Mouse (Mus musculus): ENCODE data around the gene Trim12a. TPM values are rescaled to one million over a fixed set of nuclear protein-coding genes. Genes with fewer than 3 reads are reported as not detected.
A peak's percentile ranks its signal among the peaks of the same experiment; 100 is the strongest.
"Not testable (repeated sequence)": the region's sequence is repeated elsewhere in the genome, so short reads cannot be mapped to it uniquely, and the experiment has no call there.

The Trim12a gene
- total and polyA plus RNA-seq, 2 experiments from 2014 or later: 2.8 to 3.1 TPM

DNA sequence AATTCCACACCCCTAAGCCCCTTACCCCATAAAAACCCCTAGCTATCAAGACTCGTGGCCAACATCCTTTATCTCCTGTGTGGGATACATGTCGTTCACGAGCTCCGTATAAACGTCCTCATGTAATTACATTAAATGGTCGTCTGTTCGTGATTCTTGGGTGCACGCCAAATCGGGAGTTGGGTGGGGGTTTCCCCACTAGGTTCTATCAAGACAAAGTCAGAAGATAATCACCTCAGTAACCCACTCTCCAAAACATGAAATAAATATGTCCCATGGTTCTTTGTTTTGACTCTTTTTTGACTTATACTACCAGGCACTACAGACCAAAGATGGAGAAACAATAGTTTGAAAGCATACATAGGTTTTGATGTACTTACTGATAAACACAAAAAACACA is 6.8 kb upstream of the Trim12a start:
- TF ChIP-seq CTCF (IDR thresholded peaks at IDR 0.05; ENCODE audit: low read depth): no peak
- DNase-seq (ENCODE audit: low spot score) (no peak), ATAC-seq (no peak)
- H3K4me1 ChIP-seq (ENCODE audit: insufficient read depth, low read length): no peaks in the 10 kb centered on the region
- H3K4me2 ChIP-seq (ENCODE audit: low read depth, low read length): no peak overlapping the region
- 84% methylated on average over 9 of the region's 9 CpGs for WGBS
- no peak overlapping the region for H3K9ac ChIP-seq (replicated peaks; ENCODE audit: low read length)
- H3K36me3 ChIP-seq (ENCODE audit: insufficient read depth, low read length): no peaks in the 10 kb centered on the region
- H3K27me3 ChIP-seq (ENCODE audit: insufficient read depth, low read length): no peaks in the 10 kb centered on the region
- H3K9me3 ChIP-seq (ENCODE audit: low read length): no peaks in the 10 kb centered on the region
- H3K27ac ChIP-seq: no peak overlapping the region
- H3K4me3 ChIP-seq (ENCODE audit: low read length): no peak overlapping the region

DNA sequence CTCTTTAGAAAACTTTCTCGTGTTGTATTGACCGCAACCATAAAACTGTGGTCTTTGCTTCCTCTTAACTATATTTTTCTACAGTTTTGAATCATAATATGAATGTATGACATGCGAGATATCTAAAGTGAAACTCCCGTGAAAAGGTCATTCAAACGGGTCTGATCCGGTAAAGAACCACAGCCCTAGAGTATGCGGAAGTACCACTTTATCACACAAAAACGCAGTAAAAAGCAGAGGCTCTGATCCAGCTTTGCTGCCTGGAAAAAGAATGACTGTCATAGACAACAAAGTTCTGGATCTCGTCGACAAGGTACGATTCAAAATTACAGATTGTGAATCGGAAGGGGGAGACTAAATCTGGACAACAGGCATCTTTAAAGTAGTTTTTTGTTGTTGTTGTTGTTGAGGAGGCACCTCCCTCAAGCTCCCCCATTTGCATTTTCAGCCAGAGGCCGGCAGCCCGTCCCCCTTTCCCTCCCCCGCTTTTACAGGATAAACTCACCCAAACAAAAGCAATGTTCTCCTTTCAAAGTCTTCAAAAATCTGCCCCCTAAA is 391 bp downstream of the Trim12a start:
- Histone ChIP-seq H3K4me1 (ENCODE audit: insufficient read depth, low read length) (no peaks in the 10 kb centered on the region), H3K9me3 (ENCODE audit: low read length) (no peaks in the 10 kb centered on the region), H3K4me3 (ENCODE audit: low read length) (peak overlapping the region; percentile 32), H3K9ac (replicated peaks; ENCODE audit: low read length) (no peak overlapping the region), H3K4me2 (ENCODE audit: low read depth, low read length) (peak overlapping the region; percentile 43), H3K27me3 (ENCODE audit: insufficient read depth, low read length) (no peaks in the 10 kb centered on the region), H3K27ac (no peak overlapping the region), H3K36me3 (ENCODE audit: insufficient read depth, low read length) (no peaks in the 10 kb centered on the region)
- DNase-seq (ENCODE audit: low spot score) (peak; percentile 1), ATAC-seq (no peak)
- WGBS: 15% methylated on average over 15 of the region's 15 CpGs
- no peak for TF ChIP-seq CTCF (IDR thresholded peaks at IDR 0.05; ENCODE audit: low read depth)

DNA sequence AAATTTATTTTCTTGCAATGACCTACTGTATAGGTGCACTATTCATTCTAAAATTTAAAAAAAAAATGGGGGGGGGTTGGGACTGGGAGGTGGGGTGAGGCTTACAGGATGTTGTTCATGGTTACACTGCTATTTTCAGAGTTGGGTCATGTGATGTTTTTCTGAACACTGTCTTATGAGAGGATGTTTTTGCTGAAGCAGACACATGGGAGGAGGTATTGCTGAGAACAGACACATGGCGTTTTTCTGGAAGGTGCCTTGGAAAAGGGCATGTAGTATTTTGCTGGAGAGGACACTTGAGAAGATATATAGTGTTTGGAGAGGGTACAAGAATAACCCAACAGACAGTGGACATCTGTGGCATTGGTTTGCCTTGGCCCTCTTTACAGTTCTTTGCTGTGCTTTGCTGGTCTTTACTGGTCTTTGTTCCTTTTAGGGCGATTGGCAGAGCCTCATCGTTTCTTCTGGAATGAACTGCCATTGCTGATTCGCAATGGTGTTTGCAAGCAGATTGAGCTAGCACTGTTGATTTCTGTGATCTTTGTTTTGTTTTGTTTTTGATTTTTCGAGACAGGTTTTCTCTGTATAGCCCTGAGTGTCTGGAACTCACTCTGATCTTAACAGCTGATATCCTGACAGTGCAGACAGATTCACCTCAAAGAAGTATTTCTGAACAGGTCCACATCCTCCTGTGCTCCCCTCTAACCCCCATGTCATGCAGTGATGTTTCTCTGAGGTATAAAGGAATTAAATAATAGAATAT is 23.4 kb downstream of the Trim12a start:
- ATAC-seq: no peak
- Histone ChIP-seq H3K36me3 (ENCODE audit: insufficient read depth, low read length) (no peaks in the 10 kb centered on the region), H3K4me1 (ENCODE audit: insufficient read depth, low read length) (no peaks in the 10 kb centered on the region), H3K27ac (no peak overlapping the region), H3K4me3 (ENCODE audit: low read length) (no peak overlapping the region), H3K27me3 (ENCODE audit: insufficient read depth, low read length) (no peaks in the 10 kb centered on the region), H3K9me3 (ENCODE audit: low read length) (no peaks in the 10 kb centered on the region), H3K9ac (replicated peaks; ENCODE audit: low read length) (no peak overlapping the region), H3K4me2 (ENCODE audit: low read depth, low read length) (no peak overlapping the region)
- DNase-seq (ENCODE audit: low spot score): no peak
- TF ChIP-seq CTCF (IDR thresholded peaks at IDR 0.05; ENCODE audit: low read depth): no peak
- WGBS: 84% methylated on average over 5 of the region's 5 CpGs

DNA sequence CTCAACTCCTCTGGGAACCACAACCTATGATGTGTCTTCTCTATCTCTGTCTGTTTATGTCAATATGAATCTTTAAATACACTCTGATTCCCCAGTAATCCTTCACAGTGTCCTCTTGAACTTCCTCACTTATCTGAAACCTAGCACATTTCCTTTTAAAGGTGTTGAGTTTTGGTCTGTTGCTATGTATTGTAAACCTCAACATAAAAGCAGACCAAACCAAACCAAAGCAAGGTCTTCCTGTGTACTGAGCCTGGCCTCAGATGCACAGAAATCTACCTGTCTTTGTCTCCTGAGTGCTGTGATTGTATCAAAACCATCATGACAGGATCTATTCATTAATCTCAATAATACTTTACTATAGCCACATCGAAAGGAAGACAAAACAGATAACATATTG is 24.6 kb downstream of the Trim12a start:
- no peaks in the 10 kb centered on the region for H3K36me3 ChIP-seq (ENCODE audit: insufficient read depth, low read length)
- no peak overlapping the region for H3K27ac ChIP-seq
- no peak overlapping the region for H3K4me3 ChIP-seq (ENCODE audit: low read length)
- no peaks in the 10 kb centered on the region for H3K4me1 ChIP-seq (ENCODE audit: insufficient read depth, low read length)
- 85% methylated on average over 1 of the region's 1 CpGs for WGBS
- ATAC-seq (no peak), DNase-seq (ENCODE audit: low spot score) (no peak)
- H3K9me3 ChIP-seq (ENCODE audit: low read length): no peaks in the 10 kb centered on the region
- H3K9ac ChIP-seq (replicated peaks; ENCODE audit: low read length): no peak overlapping the region
- H3K27me3 ChIP-seq (ENCODE audit: insufficient read depth, low read length): no peaks in the 10 kb centered on the region
- no peak overlapping the region for H3K4me2 ChIP-seq (ENCODE audit: low read depth, low read length)
- no peak for TF ChIP-seq CTCF (IDR thresholded peaks at IDR 0.05; ENCODE audit: low read depth)

DNA sequence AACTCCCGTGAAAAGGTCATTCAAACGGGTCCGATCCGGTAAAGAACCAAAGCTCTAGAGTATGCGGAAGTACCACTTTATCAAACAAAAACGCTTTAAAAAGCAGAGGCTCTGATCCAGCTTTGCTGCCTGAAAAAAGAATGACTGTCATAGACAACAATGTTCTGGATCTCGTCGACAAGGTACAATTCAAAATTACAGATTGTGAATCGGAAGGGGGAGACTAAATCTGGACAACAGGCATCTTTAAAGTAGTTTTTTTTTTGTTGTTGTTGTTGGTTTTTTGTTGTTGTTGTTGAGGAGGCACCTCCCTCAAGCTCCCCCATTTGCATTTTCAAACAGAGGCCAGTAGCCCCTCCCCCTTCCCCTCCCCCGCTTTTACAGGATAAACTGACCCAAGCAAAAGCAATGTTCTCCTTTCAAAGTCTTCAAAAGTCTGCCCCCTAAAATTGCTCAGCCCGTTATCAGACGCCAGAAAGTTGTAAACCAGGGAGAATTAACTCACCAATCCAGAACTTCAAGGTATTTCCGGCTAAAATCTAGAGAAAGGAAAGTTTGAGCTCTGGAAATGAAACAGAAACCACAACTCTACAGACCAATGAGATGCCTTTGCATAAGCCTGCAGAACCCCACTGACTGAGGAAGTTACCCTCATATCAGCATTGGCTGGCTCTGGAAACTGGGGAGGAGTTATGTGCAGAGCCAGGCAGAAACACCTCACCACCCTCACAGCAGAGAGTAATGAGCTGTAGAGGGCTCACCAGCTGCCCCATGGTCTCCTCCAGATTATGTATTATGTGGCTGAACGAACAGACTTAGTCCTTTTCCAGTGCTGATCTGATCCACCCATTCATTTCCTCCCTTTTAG is 27.5 kb downstream of the Trim12a start, which contains the start of gene Trim5:
Gene Trim5, minus strand, starts transcription at position 519 of the 868 bp plus-strand sequence.
- H3K9me3 ChIP-seq (ENCODE audit: low read length); H3K36me3 ChIP-seq (ENCODE audit: insufficient read depth, low read length); H3K27ac ChIP-seq; H3K9ac ChIP-seq (replicated peaks; ENCODE audit: low read length); H3K4me1 ChIP-seq (ENCODE audit: insufficient read depth, low read length); H3K4me3 ChIP-seq (ENCODE audit: low read length); H3K27me3 ChIP-seq (ENCODE audit: insufficient read depth, low read length); DNase-seq (ENCODE audit: low spot score): not testable (repeated sequence)
- 0 out of 2 replicates have a peak within 1 kb of the TSS, but pooled peaks have one; percentile 27 for H3K4me2 ChIP-seq (ENCODE audit: low read depth, low read length)
- peak; percentile 76 for ATAC-seq
- 42% methylated on average over 14 of the region's 14 CpGs for WGBS

DNA sequence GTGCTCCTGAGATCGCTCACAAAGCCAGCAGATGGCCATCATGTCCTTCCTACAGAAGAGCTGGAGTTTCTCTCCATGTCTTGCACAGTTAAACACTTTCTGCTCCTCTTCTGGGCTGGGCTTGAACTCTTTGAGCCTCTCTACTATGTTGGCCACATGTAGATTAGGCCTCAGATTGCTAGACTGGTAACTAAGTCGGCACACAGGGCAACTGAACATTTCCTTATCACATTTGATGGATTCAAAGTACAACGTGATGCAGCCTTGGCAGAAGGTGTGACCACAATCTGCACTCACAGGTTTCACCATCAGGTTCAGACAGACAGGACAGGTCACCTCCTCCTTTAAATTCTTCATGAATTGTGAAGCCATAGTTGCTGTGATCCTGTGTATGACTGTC is 35.9 kb downstream of the Trim12a start:
- ATAC-seq; H3K9ac ChIP-seq (replicated peaks; ENCODE audit: low read length); H3K36me3 ChIP-seq (ENCODE audit: insufficient read depth, low read length); H3K4me2 ChIP-seq (ENCODE audit: low read depth, low read length); DNase-seq (ENCODE audit: low spot score); H3K27me3 ChIP-seq (ENCODE audit: insufficient read depth, low read length); H3K9me3 ChIP-seq (ENCODE audit: low read length); H3K4me1 ChIP-seq (ENCODE audit: insufficient read depth, low read length); H3K27ac ChIP-seq; H3K4me3 ChIP-seq (ENCODE audit: low read length): not testable (repeated sequence)
- WGBS: 71% methylated on average over 3 of the region's 3 CpGs

DNA sequence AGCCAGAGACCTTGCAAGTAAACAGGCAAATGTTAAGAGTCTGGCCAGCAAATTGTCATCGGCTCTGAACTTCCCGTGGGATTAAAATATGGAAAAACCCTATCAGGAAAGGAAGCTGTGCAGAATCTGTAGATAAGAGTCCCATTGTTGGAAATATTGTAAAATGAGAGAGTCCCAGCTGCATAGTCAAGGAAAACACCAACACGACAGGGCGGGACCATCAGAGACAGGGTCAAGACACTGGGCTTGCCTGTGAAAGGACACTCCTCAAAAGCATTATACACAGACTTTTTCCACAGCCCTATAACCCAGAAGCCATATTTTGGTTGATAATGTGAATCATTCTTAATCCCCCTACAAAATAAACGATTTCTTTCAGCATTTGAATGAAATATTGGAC is 49.9 kb downstream of the Trim12a start:
- 74% methylated on average over 2 of the region's 5 CpGs for WGBS
- not testable (repeated sequence) for H3K27me3 ChIP-seq (ENCODE audit: insufficient read depth, low read length); H3K9me3 ChIP-seq (ENCODE audit: low read length); DNase-seq (ENCODE audit: low spot score); H3K36me3 ChIP-seq (ENCODE audit: insufficient read depth, low read length); H3K4me3 ChIP-seq (ENCODE audit: low read length); ATAC-seq; H3K9ac ChIP-seq (replicated peaks; ENCODE audit: low read length); H3K27ac ChIP-seq; H3K4me1 ChIP-seq (ENCODE audit: insufficient read depth, low read length); H3K4me2 ChIP-seq (ENCODE audit: low read depth, low read length)

DNA sequence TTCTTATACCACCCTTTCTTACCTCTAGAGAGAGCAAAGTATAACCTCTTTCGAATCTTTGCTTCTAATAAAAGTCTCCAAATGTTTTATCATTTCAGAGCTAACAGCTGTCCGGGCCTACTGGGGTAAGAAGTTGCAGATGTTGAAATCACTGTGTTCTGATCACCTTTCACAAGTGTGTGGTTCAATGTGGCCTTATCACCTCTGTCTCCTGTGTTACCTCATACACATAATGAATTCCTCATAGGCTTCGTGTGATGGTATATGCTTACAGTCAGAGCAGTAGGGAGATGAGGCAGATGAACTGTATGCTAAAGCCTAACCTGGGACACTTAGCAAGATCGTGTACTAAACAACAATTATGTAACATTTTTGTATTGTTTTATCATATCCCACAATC is 54.9 kb downstream of the Trim12a start:
- not testable (repeated sequence) for DNase-seq (ENCODE audit: low spot score); H3K27ac ChIP-seq; H3K4me2 ChIP-seq (ENCODE audit: low read depth, low read length); ATAC-seq; H3K27me3 ChIP-seq (ENCODE audit: insufficient read depth, low read length); H3K9ac ChIP-seq (replicated peaks; ENCODE audit: low read length); H3K36me3 ChIP-seq (ENCODE audit: insufficient read depth, low read length); H3K4me1 ChIP-seq (ENCODE audit: insufficient read depth, low read length); H3K9me3 ChIP-seq (ENCODE audit: low read length); H3K4me3 ChIP-seq (ENCODE audit: low read length)
- WGBS: 92% methylated on average over 4 of the region's 4 CpGs
